Mouse (Mus musculus): ENCODE results near the gene Zfp112.
A peak's percentile ranks its signal among the peaks of the same experiment; 100 is the strongest.
"Not testable (repeated sequence)": the region's sequence is repeated elsewhere in the genome, so short reads cannot be mapped to it uniquely, and the experiment has no call there.

The Zfp112 gene

GRCm38 (mm10) chr7:24112156-24112856, at the start of gene Zfp112:
Gene Zfp112, plus strand, starts transcription at chr7:24112314.
- DNase-seq (ENCODE audit: low spot score in 2 of 2): peak; percentile 82 to 87

GRCm38 (mm10) chr7:24074424-24074823, 37.7 kb upstream of the Zfp112 start:
- DNase-seq (ENCODE audit: low spot score in 2 of 2): not testable (repeated sequence)

- peak; percentile 92 to 96 for DNase-seq (ENCODE audit: low spot score in 2 of 2)
Observed at GRCm38 (mm10) chr7:24081634-24082431, 30.3 kb upstream of the Zfp112 start, which contains the start of gene Zfp180. Gene Zfp180, plus strand, starts transcription at chr7:24081924.

- DNase-seq (ENCODE audit: low spot score in 2 of 2): peak; percentile 64 to 80
Observed at GRCm38 (mm10) chr7:24082457-24083235, 29.5 kb upstream of the Zfp112 start.

- no peak for DNase-seq (ENCODE audit: low spot score in 2 of 2)
Observed at GRCm38 (mm10) chr7:24086871-24087270, 25.2 kb upstream of the Zfp112 start.

GRCm38 (mm10) chr7:24087485-24088125, 24.5 kb upstream of the Zfp112 start:
- no peak for DNase-seq (ENCODE audit: low spot score in 2 of 2)

GRCm38 (mm10) chr7:24104403-24104802, 7.7 kb upstream of the Zfp112 start:
- DNase-seq (ENCODE audit: low spot score in 2 of 2): no peak

- no peak for DNase-seq (ENCODE audit: low spot score in 2 of 2)
Observed at GRCm38 (mm10) chr7:24105144-24105703, 6.9 kb upstream of the Zfp112 start.

- DNase-seq (ENCODE audit: low spot score in 2 of 2): no peak
Observed at GRCm38 (mm10) chr7:24110839-24111238, 1.3 kb upstream of the Zfp112 start.

GRCm38 (mm10) chr7:24111772-24112155, 350 bp upstream of the Zfp112 start:
- DNase-seq (ENCODE audit: low spot score in 2 of 2): no peak

GRCm38 (mm10) chr7:24113001-24113400, 887 bp downstream of the Zfp112 start:
- DNase-seq (ENCODE audit: low spot score in 2 of 2): peak in 1 of 2 experiments; percentile 46

- no peak for DNase-seq (ENCODE audit: low spot score in 2 of 2)
Observed at GRCm38 (mm10) chr7:24116655-24117054, 4.5 kb downstream of the Zfp112 start.

GRCm38 (mm10) chr7:24133425-24133995, 21.4 kb downstream of the Zfp112 start:
- no peak for DNase-seq (ENCODE audit: low spot score in 2 of 2)

GRCm38 (mm10) chr7:24133996-24134828, 22.1 kb downstream of the Zfp112 start, which contains the start of gene Zfp235:
Gene Zfp235, plus strand, starts transcription at chr7:24134169.
- DNase-seq (ENCODE audit: low spot score in 2 of 2): peak; percentile 88 to 93

- DNase-seq (ENCODE audit: low spot score in 2 of 2): no peak
Observed at GRCm38 (mm10) chr7:24142566-24142965, 30.5 kb downstream of the Zfp112 start.

GRCm38 (mm10) chr7:24153272-24153671, 41.2 kb downstream of the Zfp112 start:
- DNase-seq (ENCODE audit: low spot score in 2 of 2): no peak

- no peak for DNase-seq (ENCODE audit: low spot score in 2 of 2)
Observed at GRCm38 (mm10) chr7:24172191-24172590, 60.1 kb downstream of the Zfp112 start.

- peak; percentile 57 to 65 for DNase-seq (ENCODE audit: low spot score in 2 of 2)
Observed at GRCm38 (mm10) chr7:24174618-24175336, 62.7 kb downstream of the Zfp112 start, which contains the start of gene Zfp114. Gene Zfp114, plus strand, starts transcription at chr7:24175060.

- no peak for DNase-seq (ENCODE audit: low spot score in 2 of 2)
Observed at GRCm38 (mm10) chr7:24175337-24175711, 63.2 kb downstream of the Zfp112 start.

Measured in right cerebral cortex, postnatal 36 days (tissue).